In genomic region chr3:135436901-135437616, GRCm38 (mm10) we compare ENCODE assay signal across 8 mouse cellular contexts. TPM values are rescaled to one million over a fixed set of nuclear protein-coding genes. Genes with fewer than 3 reads are reported as not detected.
A peak's percentile ranks its signal among the peaks of the same experiment; 100 is the strongest.
DNase-seq lines count a peak whose midpoint lies in the region; ATAC-seq and TF ChIP-seq lines count a peak whose summit lies in the region.

No protein-coding gene starts in this region.

- no peak for DNase-seq in gastrocnemius, adult 2 months
- DNase-seq in gastrocnemius, postnatal 10 days = no peak
- no peak for DNase-seq in adrenal gland, postnatal 36 days
- DNase-seq in urinary bladder, postnatal 14 days (ENCODE audit: low spot score) = no peak
- DNase-seq in lung, postnatal 36 days = no peak

- H3ac ChIP-seq in C2C12 (ENCODE audit: control insufficient read depth, insufficient read length, low read depth) = peak overlapping the region; percentile 83

- peak overlapping the region; percentile 99 for H3K27ac ChIP-seq in gastrocnemius, adult 2 months
- H3K27ac ChIP-seq in embryonic fibroblast, embryonic 13.5 days (ENCODE audit: insufficient read depth, low read length) = peak overlapping the region; percentile 72
- H3K27ac ChIP-seq in liver, embryonic 12.5 days = peak overlapping the region; percentile 76

- peaks cover 32% of the 10 kb centered on the region for H3K79me3 ChIP-seq in C2C12 (ENCODE audit: low read depth)

- intact Hi-C loops in gastrocnemius, adult 2 months (cut with DNase I) = loop anchor here (5.0 kb wide), 2 partner anchors 65 to 80 kb away; no protein-coding TSS in a partner anchor

- ATAC-seq in liver, embryonic 12.5 days = no peak

- H3K36me3 ChIP-seq in C2C12 (ENCODE audit: control insufficient read depth, insufficient read depth) = peaks cover 27% of the 10 kb centered on the region
- peaks cover 12% of the 10 kb centered on the region; the same call in 1 of the 2 replicates for H3K36me3 ChIP-seq in liver, embryonic 12.5 days

- H3K4me2 ChIP-seq in liver, embryonic 12.5 days = peak overlapping the region; percentile 81

- peaks cover 49% of the 10 kb centered on the region for H3K79me2 ChIP-seq in C2C12 (ENCODE audit: control insufficient read depth, insufficient read depth)

- peaks cover 3% of the 10 kb centered on the region; the same call in 1 of the 2 replicates for H3K4me1 ChIP-seq in embryonic fibroblast, embryonic 13.5 days (ENCODE audit: control insufficient read depth, insufficient read depth, low read length)
- peaks cover 23% of the 10 kb centered on the region for H3K4me1 ChIP-seq in liver, embryonic 12.5 days

- peak overlapping the region; percentile 97 for H3K4me3 ChIP-seq in gastrocnemius, adult 2 months
- peak overlapping the region; percentile 42 for H3K4me3 ChIP-seq in C2C12 (ENCODE audit: insufficient read depth, poor library complexity, severe bottlenecking)
- peak overlapping the region; percentile 83 for H3K4me3 ChIP-seq in embryonic fibroblast, embryonic 13.5 days (ENCODE audit: insufficient read depth, low read length)
- peak overlapping the region; percentile 78 for H3K4me3 ChIP-seq in liver, embryonic 12.5 days

- WGBS in liver, embryonic 12.5 days (ENCODE audit: insufficient replicate concordance) = 59% methylated on average over 14 of the region's 14 CpGs

- TF ChIP-seq CTCF in gastrocnemius, adult 2 months (IDR thresholded peaks at IDR 0.05) = no peak
- no peak for TF ChIP-seq CTCF in C2C12 (IDR thresholded peaks at IDR 0.05; ENCODE audit: control insufficient read depth, insufficient read depth, insufficient read length)
- TF ChIP-seq CTCF in embryonic fibroblast, embryonic 13.5 days (IDR thresholded peaks at IDR 0.05; ENCODE audit: borderline replicate concordance, insufficient read depth, low read length) = no peak

- peak overlapping the region; percentile 74 for H3K9ac ChIP-seq in liver, embryonic 12.5 days

- no peaks in the 10 kb centered on the region for H3K27me3 ChIP-seq in C2C12 (ENCODE audit: control insufficient read depth, insufficient read depth, insufficient read length)
- H3K27me3 ChIP-seq in liver, embryonic 12.5 days (replicated peaks) = no peaks in the 10 kb centered on the region

- H3K9me3 ChIP-seq in liver, embryonic 12.5 days (replicated peaks) = no peaks in the 10 kb centered on the region

- no peak for TF ChIP-seq POLR2A in embryonic fibroblast, embryonic 13.5 days (IDR thresholded peaks at IDR 0.05; ENCODE audit: low read depth, low read length)

TF ChIP-seq in C2C12, 6 proteins besides CTCF, POLR2A, EP300 and RAD21:
- no peak for TF ChIP-seq MYOG (IDR thresholded peaks at IDR 0.05; ENCODE audit: control insufficient read depth, extremely low read depth, insufficient read length)
- TF ChIP-seq MAX (IDR thresholded peaks at IDR 0.05) = no peak
- TF ChIP-seq USF1 (IDR thresholded peaks at IDR 0.05; ENCODE audit: low read depth) = no peak
- no peak for TF ChIP-seq MYOD1 (IDR thresholded peaks at IDR 0.05; ENCODE audit: control insufficient read depth, insufficient read length, low read depth)
- no peak for TF ChIP-seq CEBPB (IDR thresholded peaks at IDR 0.05; ENCODE audit: low read depth)
- TF ChIP-seq FOSL1 (IDR thresholded peaks at IDR 0.05; ENCODE audit: insufficient read depth, low read length, poor library complexity, severe bottlenecking) = no peak

RNA-seq across cellular contexts. Expression of gene Ube2d3, which starts 0.9 kb away (rescaled TPM):
- total RNA-seq in gastrocnemius, adult 2 months (2021) = 100 to 1,000 TPM; 327 TPM
- 100 to 1,000 TPM; 340 to 341 TPM for total RNA-seq in gastrocnemius, postnatal 10 days (2021)
- polyA plus RNA-seq in C2C12 (2012; fragmentation: generic; extraction: Trizol) = 261 TPM
- 407 and 470 TPM in 2 replicates for polyA plus RNA-seq in embryonic fibroblast, embryonic 13.5 days (2011; ENCODE audit: insufficient read length, low read depth, missing spikeins)
- 331 and 332 TPM in 2 replicates for polyA plus RNA-seq in liver, embryonic 12.5 days (2016; fragmentation: Nextera tagmentation; extraction: Ambion mirVana)
- total RNA-seq in adrenal gland, postnatal 36 days (2021) = 100 to 1,000 TPM; 409 to 423 TPM

RNA-seq across cellular contexts. Expression of gene Cisd2, which starts 13.3 kb away (rescaled TPM):
- 10 to 100 TPM; 30.2 to 36.9 TPM for total RNA-seq in gastrocnemius, adult 2 months (2021)
- 10 to 100 TPM; 21.3 to 21.8 TPM for total RNA-seq in gastrocnemius, postnatal 10 days (2021)
- polyA plus RNA-seq in C2C12 (2012; fragmentation: generic; extraction: Trizol) = 17.0 TPM
- 29.1 and 31.8 TPM in 2 replicates for polyA plus RNA-seq in embryonic fibroblast, embryonic 13.5 days (2011; ENCODE audit: insufficient read length, low read depth, missing spikeins)
- 45.4 and 45.7 TPM in 2 replicates for polyA plus RNA-seq in liver, embryonic 12.5 days (2016; fragmentation: Nextera tagmentation; extraction: Ambion mirVana)
- 10 to 100 TPM; 26.9 to 37.7 TPM for total RNA-seq in adrenal gland, postnatal 36 days (2021)

RNA-seq across cellular contexts. Expression of gene Manba, which starts 48.4 kb away (rescaled TPM):
- 1 to 10 TPM; 2.3 to 5.6 TPM for total RNA-seq in gastrocnemius, adult 2 months (2021)
- total RNA-seq in gastrocnemius, postnatal 10 days (2021) = 10 to 100 TPM in 1 of 2 experiments, 1 to 10 TPM in 1; 6.8 to 12.8 TPM
- polyA plus RNA-seq in C2C12 (2012; fragmentation: generic; extraction: Trizol) = 2.9 TPM
- polyA plus RNA-seq in embryonic fibroblast, embryonic 13.5 days (2011; ENCODE audit: insufficient read length, low read depth, missing spikeins) = 12.9 and 21.7 TPM in 2 replicates
- polyA plus RNA-seq in liver, embryonic 12.5 days (2016; fragmentation: Nextera tagmentation; extraction: Ambion mirVana) = 6.8 and 7.3 TPM in 2 replicates
- total RNA-seq in adrenal gland, postnatal 36 days (2021) = 10 to 100 TPM; 10.4 to 12.9 TPM

Comparison
In these comparisons a context has a peak if more than half of its experiments do, and no peak if none do; other contexts are left out.
1. H3K4me3 ChIP-seq: peak in every context shown above with its lines; median percentile 97 in gastrocnemius, adult 2 months; 83 in embryonic fibroblast, embryonic 13.5 days; 78 in liver, embryonic 12.5 days; 42 in C2C12.